Mouse (Mus musculus) embryo, embryonic 9.5 days (tissue): Measurements from ENCODE around the gene Csn1s2a.
"Not testable (repeated sequence)": the region's sequence is repeated elsewhere in the genome, so short reads cannot be mapped to it uniquely, and the experiment has no call there.

ENCODE experiments used
- DNase-seq: peaks from one replicate; pipeline ENCODE4 v3.0.0-alpha.2; 2017; ENCODE audit errors: extremely low spot score

Csn1s2a gene

DNA sequence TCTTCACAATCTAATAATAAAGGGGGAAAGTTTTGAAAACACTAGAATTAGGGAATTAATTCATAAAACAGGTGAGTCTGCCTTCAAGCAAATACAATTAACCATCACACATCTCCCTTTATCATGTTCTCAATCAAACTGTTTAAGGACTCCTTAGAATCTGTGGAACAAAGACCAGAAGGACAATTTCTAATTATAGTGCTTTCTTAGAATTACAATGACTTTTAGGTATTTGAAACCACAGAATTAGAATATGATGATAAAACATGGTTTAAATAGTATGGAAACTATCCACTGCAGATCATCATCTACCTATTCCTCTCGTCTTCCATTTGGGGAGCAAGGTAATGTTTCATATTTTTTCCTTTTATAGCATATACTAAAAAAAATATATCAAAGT is at the start of gene Csn1s2a:
TSS of gene Csn1s2a (plus strand) at position 301 of the 400 bp plus-strand sequence.
- no peak for DNase-seq

DNA sequence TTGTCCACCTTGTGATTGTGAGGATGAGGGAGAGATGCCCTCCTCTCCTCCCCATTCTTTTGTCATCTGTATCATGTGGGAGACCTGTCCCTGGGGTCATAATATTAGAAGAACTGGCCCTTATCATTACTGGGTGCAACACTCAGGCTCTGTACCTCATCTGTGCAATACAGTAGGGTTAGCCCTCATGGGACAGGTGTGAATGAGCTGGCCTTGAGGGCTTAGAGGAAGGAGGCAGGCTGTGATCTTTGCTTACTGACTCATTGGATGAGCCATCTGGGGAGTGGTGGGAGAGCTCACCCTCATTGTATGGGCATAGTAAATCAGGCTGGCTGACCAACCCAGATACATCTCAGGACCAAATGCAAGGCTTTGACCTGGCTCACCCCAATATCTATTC is 39.5 kb upstream of the Csn1s2a start:
- DNase-seq = no peak

DNA sequence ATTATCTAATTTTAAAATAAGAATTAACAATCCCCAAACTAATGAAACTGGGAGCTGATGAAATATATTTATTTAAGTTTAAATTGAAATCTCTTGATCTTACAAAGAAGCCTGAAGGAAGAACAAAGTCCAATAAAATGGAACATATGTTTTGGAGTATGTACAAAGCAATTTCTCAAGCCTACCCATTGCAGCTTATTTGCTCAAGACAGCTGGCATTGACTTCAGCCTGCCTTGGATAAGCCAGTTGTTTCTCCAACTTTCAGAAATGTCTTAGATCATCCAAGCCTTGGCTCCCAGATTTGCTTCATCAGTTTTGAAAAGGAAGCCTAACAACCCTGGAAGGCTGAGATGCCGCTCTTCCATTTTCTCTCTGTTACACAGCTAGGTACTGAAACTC is 20.9 kb upstream of the Csn1s2a start:
- no peak for DNase-seq

DNA sequence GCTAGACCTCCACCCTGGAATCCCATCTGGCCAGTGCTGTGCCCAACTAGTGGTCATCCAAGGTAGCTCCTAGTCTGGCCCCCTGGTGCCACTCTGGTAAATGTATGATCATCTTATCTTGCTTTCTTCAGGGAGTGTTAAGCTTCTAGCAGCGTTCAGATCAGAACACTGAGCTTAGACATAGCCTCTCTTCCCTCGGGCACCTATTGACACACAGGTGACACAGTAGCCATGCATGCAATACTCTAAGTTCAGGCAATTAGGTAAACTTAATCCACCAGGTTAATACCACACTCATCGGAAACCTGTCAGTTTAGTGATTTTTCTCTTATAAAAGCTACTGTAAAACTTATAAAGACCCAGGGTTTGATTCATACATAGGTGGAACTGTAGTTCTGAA is 9.8 kb upstream of the Csn1s2a start:
- DNase-seq = no peak

DNA sequence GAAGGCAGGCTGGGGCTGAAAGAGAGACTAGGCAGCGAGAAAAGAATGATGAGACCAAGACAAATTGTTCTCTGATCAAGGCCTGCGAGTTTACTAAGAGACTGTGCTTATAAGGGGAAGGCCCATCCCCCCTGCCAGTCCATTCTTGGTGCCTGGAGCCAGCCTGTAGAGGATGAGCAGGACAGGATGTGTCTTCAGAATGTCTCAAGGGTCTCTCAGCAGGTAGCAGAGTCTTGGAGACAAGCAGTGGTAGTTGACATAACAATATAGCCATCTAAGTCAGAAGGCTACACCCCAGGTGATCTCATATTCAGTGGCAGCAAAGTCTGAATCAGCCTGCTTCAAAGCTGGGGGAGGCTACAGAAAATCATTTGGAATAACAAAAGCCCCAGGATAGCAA is 2.2 kb upstream of the Csn1s2a start:
- DNase-seq = not testable (repeated sequence)

DNA sequence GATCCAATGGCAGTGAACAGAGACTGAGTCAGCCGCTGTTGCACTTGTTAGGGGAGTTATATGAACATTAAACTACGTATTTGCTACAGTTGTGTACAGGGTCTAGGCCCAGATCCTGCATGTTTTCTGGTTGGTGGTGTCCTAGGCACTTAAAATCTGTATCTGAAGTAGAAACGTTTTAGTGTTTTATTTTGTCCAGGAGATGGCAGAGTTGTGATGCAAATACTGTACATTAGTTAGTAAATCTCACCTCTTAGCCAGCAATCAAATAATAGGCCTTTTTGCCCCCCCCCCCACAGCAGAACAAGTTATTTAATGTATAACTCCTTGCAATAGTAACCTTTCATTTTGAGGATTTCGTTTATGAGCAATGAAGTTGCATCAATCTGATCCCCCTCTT is 8.4 kb downstream of the Csn1s2a start:
- DNase-seq = no peak

DNA sequence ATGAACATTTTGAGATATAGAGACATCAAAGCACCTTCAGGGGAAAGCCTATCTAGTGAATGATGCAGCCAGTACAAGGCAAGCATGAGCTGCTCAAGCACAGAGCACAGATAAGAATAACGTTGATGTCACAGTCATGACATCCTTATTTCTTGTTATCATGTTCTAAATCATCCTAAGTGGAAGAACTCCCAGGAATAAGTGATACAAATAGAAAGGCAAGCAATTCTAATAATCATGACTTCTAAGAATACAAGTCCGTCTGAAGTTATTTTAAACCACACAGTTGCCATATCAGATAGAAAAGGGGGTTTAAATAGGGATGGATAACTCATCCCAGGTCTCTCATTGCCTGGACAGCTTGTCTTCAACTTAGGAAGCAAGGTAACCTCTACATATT is 33.4 kb downstream of the Csn1s2a start, which contains the start of gene Csn1s2b:
TSS of gene Csn1s2b (plus strand) at position 301 of the 400 bp plus-strand sequence.
- DNase-seq = no peak

DNA sequence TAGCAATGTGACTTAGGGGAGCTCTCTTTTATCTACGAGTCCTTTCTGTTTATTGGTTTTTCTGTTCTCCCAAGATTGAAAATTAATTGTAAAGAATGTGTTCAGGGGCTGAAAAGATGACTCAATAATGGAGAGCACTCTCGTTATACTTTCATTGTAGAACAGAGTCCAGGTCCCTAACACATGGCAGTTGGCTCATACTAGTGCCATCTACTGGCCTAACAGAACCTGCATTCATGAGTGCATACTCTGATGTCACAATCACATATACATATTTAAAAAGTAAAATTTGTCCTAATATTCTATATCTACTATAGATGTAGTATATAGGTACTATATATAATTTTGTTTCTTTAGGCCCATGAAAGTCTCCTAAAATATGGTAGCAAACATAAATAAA is 34.9 kb downstream of the Csn1s2a start:
- no peak for DNase-seq

DNA sequence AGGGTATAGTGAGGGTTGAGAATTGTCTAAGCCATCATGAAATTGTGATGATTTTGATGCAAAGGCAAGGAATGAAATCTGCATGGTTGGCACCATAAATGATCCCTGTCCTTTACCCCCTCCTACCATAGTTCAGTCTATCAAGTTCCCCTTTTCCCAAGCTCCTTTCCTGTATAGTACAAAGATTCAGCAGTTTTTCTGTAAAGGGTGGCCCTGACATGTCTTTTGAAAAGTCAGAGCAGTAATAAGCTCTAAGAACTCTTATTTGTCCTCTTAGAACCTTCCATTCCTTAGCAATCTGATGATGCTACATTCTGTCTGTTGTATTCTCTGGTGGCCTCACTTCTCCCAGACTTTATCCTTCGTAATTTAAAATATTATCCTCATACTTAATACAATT is 51.0 kb downstream of the Csn1s2a start, which contains the start of gene Prr27:
TSS of gene Prr27 (plus strand) at position 301 of the 400 bp plus-strand sequence.
- no peak for DNase-seq
